Mouse (Mus musculus): Measurements from ENCODE around the gene Fgf3. TPM values are rescaled to one million over a fixed set of nuclear protein-coding genes. Genes with fewer than 3 reads are reported as not detected.

The Fgf3 gene
- not detected for polyA plus RNA-seq (2021)

GRCm38 (mm10) chr7:144837891-144838488 lies at the start of gene Fgf3:
Gene Fgf3, plus strand, starts transcription at chr7:144838083.
- in situ Hi-C loops (cut with MboI; ENCODE audit: low pct_unique_long_range_greater_than_20kb) = no loop called here
- H3K27me3 ChIP-seq = peaks cover 41% of the 10 kb centered on the region
- ATAC-seq = no peak
- ChIA-PET POLR2A (no interaction called here), CTCF (no interaction called here)
- TF ChIP-seq CTCF (IDR thresholded peaks at IDR 0.05) = no peak
- no peak for DNase-seq (ENCODE audit: low read depth, low spot score)

- no peak for TF ChIP-seq CTCF (IDR thresholded peaks at IDR 0.05)
- no peak for ATAC-seq
- DNase-seq (ENCODE audit: low read depth, low spot score) = no peak
- CTCF ChIA-PET = no interaction called here
- POLR2A ChIA-PET = no interaction called here
- in situ Hi-C loops (cut with MboI; ENCODE audit: low pct_unique_long_range_greater_than_20kb) = no loop called here
- H3K27me3 ChIP-seq = peaks cover 12% of the 10 kb centered on the region
Measured at GRCm38 (mm10) chr7:144788631-144789030, 49.3 kb upstream of the Fgf3 start.

- DNase-seq (ENCODE audit: low read depth, low spot score) (no peak), ATAC-seq (no peak)
- ChIA-PET CTCF (no interaction called here), POLR2A (no interaction called here)
- TF ChIP-seq CTCF (IDR thresholded peaks at IDR 0.05) = no peak
- peaks cover 6% of the 10 kb centered on the region for H3K27me3 ChIP-seq
- in situ Hi-C loops (cut with MboI; ENCODE audit: low pct_unique_long_range_greater_than_20kb) = loop anchor here (10.0 kb wide), 1 partner anchor 455 kb away; no protein-coding TSS in a partner anchor
Measured at GRCm38 (mm10) chr7:144789601-144790556, 48.0 kb upstream of the Fgf3 start.

- ChIA-PET CTCF (no interaction called here), POLR2A (no interaction called here)
- DNase-seq (ENCODE audit: low read depth, low spot score) = no peak
- no peak for TF ChIP-seq CTCF (IDR thresholded peaks at IDR 0.05)
- in situ Hi-C loops (cut with MboI; ENCODE audit: low pct_unique_long_range_greater_than_20kb) = loop anchor here (10.0 kb wide), 1 partner anchor 453 kb away; no protein-coding TSS in a partner anchor
- H3K27me3 ChIP-seq = peaks cover 2% of the 10 kb centered on the region
- ATAC-seq = no peak
Measured at GRCm38 (mm10) chr7:144791426-144791825, 46.5 kb upstream of the Fgf3 start.

GRCm38 (mm10) chr7:144793296-144793695 lies 44.6 kb upstream of the Fgf3 start:
- no peaks in the 10 kb centered on the region for H3K27me3 ChIP-seq
- ATAC-seq (no peak), DNase-seq (ENCODE audit: low read depth, low spot score) (no peak)
- in situ Hi-C loops (cut with MboI; ENCODE audit: low pct_unique_long_range_greater_than_20kb) = loop anchor here (10.0 kb wide), 1 partner anchor 452 kb away; no protein-coding TSS in a partner anchor
- CTCF ChIA-PET = no interaction called here
- POLR2A ChIA-PET = no interaction called here
- no peak for TF ChIP-seq CTCF (IDR thresholded peaks at IDR 0.05)

- ATAC-seq (no peak), DNase-seq (ENCODE audit: low read depth, low spot score) (no peak)
- TF ChIP-seq CTCF (IDR thresholded peaks at IDR 0.05) = no peak
- POLR2A ChIA-PET = no interaction called here
- in situ Hi-C loops (cut with MboI; ENCODE audit: low pct_unique_long_range_greater_than_20kb) = loop anchor here (10.0 kb wide), 1 partner anchor 449 kb away; no protein-coding TSS in a partner anchor
- peaks cover 12% of the 10 kb centered on the region for H3K27me3 ChIP-seq
- CTCF ChIA-PET = interaction anchor here (1.0 to 3.2 kb wide), 5 partner anchors 14 to 209 kb away, joined by 3 to 16 read pairs (median 10); partner anchors contain the start of gene Fgf15
Measured at GRCm38 (mm10) chr7:144795976-144796474, 41.9 kb upstream of the Fgf3 start.

GRCm38 (mm10) chr7:144796986-144797735 lies 40.7 kb upstream of the Fgf3 start:
- TF ChIP-seq CTCF (IDR thresholded peaks at IDR 0.05) = no peak
- in situ Hi-C loops (cut with MboI; ENCODE audit: low pct_unique_long_range_greater_than_20kb) = loop anchor here (10.0 kb wide), 1 partner anchor 448 kb away; no protein-coding TSS in a partner anchor
- ATAC-seq (no peak), DNase-seq (ENCODE audit: low read depth, low spot score) (no peak)
- ChIA-PET CTCF (interaction anchor here (0.9 to 3.2 kb wide), 9 partner anchors 15 to 210 kb away, joined by 3 to 16 read pairs (median 4); partner anchors contain the start of gene Fgf15), POLR2A (no interaction called here)
- H3K27me3 ChIP-seq = peaks cover 21% of the 10 kb centered on the region

GRCm38 (mm10) chr7:144798471-144798870 lies 39.4 kb upstream of the Fgf3 start:
- POLR2A ChIA-PET = no interaction called here
- CTCF ChIA-PET = interaction anchor here (0.9 to 3.2 kb wide), 9 partner anchors 15 to 212 kb away, joined by 3 to 16 read pairs (median 4); partner anchors contain the start of gene Fgf15
- ATAC-seq (no peak), DNase-seq (ENCODE audit: low read depth, low spot score) (peak; percentile 10)
- TF ChIP-seq CTCF (IDR thresholded peaks at IDR 0.05) = peak; percentile 83
- in situ Hi-C loops (cut with MboI; ENCODE audit: low pct_unique_long_range_greater_than_20kb) = loop anchor here (10.0 kb wide), 1 partner anchor 446 kb away; no protein-coding TSS in a partner anchor
- peaks cover 26% of the 10 kb centered on the region for H3K27me3 ChIP-seq

- H3K27me3 ChIP-seq = peaks cover 43% of the 10 kb centered on the region
- POLR2A ChIA-PET = no interaction called here
- ATAC-seq (no peak), DNase-seq (ENCODE audit: low read depth, low spot score) (no peak)
- CTCF ChIA-PET = no interaction called here
- TF ChIP-seq CTCF (IDR thresholded peaks at IDR 0.05) = no peak
- in situ Hi-C loops (cut with MboI; ENCODE audit: low pct_unique_long_range_greater_than_20kb) = no loop called here
Measured at GRCm38 (mm10) chr7:144807036-144807435, 30.8 kb upstream of the Fgf3 start.

GRCm38 (mm10) chr7:144807976-144808577 lies 29.8 kb upstream of the Fgf3 start:
- in situ Hi-C loops (cut with MboI; ENCODE audit: low pct_unique_long_range_greater_than_20kb) = no loop called here
- TF ChIP-seq CTCF (IDR thresholded peaks at IDR 0.05) = no peak
- ATAC-seq (no peak), DNase-seq (ENCODE audit: low read depth, low spot score) (no peak)
- ChIA-PET CTCF (no interaction called here), POLR2A (no interaction called here)
- peaks cover 36% of the 10 kb centered on the region for H3K27me3 ChIP-seq
